Mouse (Mus musculus): ENCODE data around the gene Atcay.
"Not testable (repeated sequence)": the region's sequence is repeated elsewhere in the genome, so short reads cannot be mapped to it uniquely, and the experiment has no call there.

Gene Atcay

DNA sequence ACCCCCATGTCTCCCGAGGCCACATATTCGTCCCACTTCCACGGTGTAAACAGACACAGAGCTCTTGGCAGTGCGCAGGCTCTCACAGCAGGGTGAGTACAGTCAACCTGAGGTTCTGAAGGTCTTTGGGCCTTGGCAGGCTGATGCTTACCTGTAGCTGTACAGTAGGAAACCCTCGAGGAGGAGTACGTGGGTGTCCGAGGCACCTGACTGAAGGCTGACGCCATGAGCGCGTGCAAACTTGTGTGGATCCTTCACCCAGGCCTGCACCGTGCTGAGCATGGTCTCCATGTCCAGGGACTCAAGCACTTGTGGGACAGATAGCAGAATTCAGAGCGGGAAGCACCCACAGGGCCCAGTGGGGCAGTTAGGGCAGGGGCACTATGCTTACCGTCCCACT lies 30.5 kb downstream of the Atcay start:
- DNase-seq (ENCODE audit: extremely low spot score): no peak

GRCm38 (mm10) chr10:81198990-81199389 lies 31.6 kb downstream of the Atcay start:
- no peak for DNase-seq (ENCODE audit: extremely low spot score)

- peak; percentile 68 for DNase-seq (ENCODE audit: extremely low spot score)
Measured at GRCm38 (mm10) chr10:81198230-81198629, 32.4 kb downstream of the Atcay start.

- no peak for DNase-seq (ENCODE audit: extremely low spot score)
Measured at GRCm38 (mm10) chr10:81197305-81197704, 33.3 kb downstream of the Atcay start.

GRCm38 (mm10) chr10:81196470-81197065 lies 34.1 kb downstream of the Atcay start:
- DNase-seq (ENCODE audit: extremely low spot score): no peak

DNA sequence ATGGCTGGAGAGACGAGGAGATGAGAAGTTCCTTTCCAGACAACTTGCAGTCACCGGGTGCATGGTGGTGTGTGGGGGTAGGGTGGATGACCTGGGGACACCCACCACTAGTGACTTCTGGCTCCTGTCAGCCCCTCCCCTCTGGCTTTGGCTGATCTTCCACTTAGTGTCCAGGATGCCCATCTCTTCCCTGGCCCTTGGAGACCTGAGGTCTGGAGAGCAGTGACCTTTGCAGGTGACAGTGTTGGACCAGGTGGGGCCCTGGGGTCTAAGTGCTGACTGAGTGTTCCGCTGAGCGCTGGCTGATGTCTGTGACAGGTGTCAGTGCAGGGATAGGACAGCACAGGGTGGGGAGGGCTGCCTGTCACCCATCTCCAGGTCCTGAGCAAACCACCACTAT lies 35.3 kb downstream of the Atcay start:
- no peak for DNase-seq (ENCODE audit: extremely low spot score)

- DNase-seq (ENCODE audit: extremely low spot score): no peak
Measured at GRCm38 (mm10) chr10:81193991-81194774, 36.5 kb downstream of the Atcay start.

DNA sequence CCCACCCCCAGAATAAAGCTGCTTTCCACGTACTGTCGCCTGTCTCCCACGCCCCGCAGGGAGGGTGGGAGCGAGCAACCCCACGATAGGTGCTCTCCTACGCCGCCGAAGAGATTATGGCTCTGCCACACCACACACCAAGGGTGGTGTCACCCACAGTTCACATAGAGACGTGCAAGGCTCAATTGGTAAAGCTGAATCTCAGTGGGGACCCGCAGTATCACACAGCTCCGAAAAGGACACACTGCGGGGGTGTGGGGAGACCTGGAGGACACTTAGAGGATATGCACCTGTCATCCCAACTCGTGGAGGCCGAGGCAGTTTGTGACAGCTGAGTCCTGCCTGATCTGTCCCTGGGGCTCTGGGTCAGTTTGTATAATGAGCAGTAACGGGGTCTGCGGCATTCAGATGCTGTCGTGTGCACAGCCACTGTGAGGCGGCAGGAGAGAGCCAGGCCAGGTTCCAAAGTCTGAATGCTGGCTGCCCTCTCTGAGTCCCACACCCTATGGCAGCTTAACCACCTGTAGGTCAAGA lies 37.6 kb downstream of the Atcay start:
- no peak for DNase-seq (ENCODE audit: extremely low spot score)

DNA sequence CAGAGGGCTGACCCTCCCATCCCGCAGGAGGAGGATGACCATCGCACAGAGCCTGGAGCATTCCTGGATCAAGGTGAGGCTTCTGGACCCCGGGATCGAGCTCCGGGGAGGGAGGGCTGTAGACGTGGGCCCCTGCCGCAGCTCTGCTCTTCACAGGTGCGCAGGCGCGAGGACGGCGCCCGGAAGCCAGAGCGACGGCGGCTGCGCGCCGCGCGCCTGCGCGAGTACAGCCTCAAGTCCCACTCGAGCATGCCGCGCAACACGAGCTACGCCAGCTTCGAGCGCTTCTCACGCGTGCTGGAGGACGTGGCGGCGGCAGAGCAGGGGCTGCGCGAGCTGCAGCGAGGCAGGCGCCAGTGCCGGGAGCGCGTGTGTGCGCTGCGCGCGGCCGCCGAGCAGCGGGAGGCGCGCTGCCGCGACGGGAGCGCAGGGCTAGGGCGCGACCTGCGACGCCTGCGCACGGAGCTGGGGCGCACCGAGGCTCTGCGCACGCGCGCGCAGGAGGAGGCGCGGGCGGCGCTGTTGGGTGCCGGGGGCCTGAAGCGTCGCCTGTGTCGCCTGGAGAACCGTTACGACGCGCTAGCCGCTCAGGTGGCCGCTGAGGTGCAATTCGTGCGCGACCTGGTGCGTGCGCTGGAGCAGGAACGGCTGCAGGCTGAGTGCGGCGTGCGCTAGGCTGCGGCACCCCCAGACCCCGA lies 38.2 kb downstream of the Atcay start:
- DNase-seq (ENCODE audit: extremely low spot score): peak; percentile 81

GRCm38 (mm10) chr10:81191342-81191982 lies 39.2 kb downstream of the Atcay start:
- no peak for DNase-seq (ENCODE audit: extremely low spot score)

DNA sequence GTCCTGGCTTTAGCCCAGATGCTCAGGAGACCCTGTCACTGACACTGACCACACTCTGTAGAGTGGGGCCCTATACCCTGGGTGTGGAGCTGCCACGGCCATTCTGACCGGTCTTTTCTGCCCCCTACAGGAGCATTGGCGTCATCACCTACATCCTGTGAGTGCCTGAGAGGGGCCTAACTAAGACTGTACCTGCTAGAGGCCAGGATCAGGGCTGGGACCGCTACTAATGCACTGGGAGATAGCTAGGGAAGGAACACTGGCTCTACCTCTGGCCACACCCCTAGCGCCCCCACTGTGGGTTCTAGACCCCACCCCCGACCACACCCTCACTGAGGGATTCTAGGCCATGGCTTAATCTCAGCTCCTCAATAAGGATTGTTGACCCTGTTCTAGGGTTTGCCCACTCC lies 39.7 kb downstream of the Atcay start:
- DNase-seq (ENCODE audit: extremely low spot score): no peak

DNA sequence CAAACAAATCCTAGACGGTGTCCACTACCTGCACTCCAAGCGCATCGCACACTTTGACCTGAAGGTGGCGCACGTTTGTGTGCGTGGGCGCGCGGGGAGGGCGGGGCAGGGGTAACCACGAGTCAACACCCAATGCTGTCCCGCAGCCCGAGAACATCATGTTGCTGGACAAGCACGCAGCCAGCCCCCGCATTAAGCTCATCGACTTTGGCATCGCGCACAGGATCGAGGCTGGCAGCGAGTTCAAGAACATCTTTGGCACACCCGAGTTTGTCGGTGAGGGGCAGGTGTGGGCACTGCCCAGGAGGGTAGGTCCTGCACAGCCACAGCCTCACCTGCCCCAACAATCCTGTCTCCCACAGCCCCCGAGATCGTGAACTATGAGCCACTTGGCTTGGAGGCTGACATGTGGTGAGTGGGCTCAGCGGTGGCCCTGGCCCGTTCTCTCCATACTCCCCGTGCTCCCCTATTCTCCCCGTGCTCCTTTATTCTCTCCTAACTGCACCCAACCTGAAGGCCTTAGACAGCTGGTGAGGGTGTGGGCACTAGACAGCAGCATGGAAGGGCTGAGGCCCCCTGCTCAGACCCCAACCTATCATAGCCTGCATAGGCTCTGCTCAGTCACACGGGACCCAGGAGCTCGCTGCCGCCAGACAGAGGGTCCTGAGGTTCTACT lies 40.3 kb downstream of the Atcay start:
- no peak for DNase-seq (ENCODE audit: extremely low spot score)

DNA sequence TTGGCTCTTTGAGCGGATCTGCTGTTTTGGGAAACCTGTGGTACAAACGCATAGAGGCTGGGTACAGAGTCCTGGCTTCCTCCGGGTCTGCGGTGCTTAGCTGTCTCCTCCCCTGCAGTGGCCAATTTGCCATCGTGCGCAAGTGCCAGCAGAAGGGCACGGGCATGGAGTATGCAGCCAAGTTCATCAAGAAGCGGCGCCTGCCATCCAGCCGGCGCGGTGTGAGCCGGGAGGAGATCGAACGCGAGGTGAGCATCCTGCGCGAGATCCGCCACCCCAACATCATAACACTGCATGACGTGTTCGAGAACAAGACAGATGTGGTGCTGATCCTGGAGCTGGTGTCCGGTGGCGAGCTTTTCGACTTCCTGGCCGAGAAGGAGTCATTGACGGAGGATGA lies 40.8 kb downstream of the Atcay start:
- DNase-seq (ENCODE audit: extremely low spot score): no peak

GRCm38 (mm10) chr10:81187161-81187560 lies 43.5 kb downstream of the Atcay start:
- no peak for DNase-seq (ENCODE audit: extremely low spot score)

GRCm38 (mm10) chr10:81184765-81185164 lies 45.9 kb downstream of the Atcay start:
- DNase-seq (ENCODE audit: extremely low spot score): no peak

DNA sequence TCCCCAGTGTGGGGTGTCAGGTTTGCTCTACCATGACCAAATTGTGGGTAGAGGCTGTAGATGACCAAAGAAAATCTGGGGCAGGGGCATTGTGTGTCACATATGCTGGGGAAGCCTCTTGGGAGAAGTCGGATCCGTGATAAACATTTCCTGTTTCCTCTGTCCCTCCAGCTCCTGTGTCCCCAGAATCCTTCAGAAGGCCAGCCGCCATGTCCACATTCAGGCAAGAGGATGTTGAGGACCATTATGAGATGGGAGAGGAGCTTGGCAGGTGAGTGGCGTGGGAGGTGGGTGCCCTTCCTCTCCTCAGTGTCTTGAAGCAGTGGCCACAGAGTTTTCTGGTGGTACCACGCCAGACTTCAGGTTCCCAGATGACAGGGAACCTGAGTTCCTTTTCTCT lies 46.8 kb downstream of the Atcay start, which contains the start of gene 4930442H23Rik:
Gene 4930442H23Rik (minus strand): TSS at position 45 of the 400 bp plus-strand sequence.
- DNase-seq (ENCODE audit: extremely low spot score): no peak

DNA sequence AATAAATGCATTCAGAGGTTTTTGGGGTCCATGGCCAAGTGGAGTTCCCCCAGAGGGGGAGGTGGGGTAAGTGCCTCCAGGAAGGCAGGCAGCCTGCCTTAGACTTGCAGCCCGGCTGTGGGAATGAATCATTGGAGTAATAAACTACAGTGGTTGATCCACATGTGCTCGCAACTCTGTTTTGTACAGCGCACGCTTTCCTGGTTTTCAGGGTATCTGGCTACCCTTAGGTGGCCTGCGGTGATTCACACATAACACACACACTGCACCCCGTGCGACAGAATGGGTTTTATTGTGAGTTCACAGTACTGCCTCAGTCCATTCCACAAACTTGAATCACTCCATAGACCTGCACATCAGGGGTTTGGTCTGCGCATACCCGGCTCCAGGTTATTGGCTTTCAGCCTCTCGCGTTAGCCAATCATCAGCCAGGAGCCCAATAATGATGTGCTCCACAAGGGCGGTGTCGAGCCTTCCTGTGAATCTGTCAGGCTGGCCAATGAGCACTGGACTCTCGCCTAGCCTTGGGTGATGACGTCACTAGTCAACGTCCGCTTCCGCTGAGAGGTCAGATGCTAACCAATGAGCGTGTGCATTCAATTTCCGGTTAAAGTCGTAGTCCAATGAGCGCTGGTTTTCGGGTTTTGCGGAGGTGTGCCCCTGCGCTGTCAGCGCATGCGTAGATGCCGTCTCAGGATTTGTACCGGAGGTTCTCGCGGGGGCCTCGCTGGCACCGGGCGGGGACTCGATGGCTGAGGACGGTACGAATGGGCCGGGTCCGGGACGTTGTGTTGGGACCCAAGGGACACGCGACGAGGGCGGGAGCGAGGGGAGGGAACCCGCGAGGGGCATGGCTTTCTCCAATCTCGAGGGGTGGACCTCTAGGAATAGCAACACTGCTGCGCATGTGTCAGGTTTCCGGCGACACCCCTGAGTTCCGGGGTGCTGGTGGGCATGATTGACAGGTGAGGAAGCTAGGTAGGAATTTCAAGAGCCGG lies 48.0 kb downstream of the Atcay start, which contains the start of gene Dapk3:
Gene Dapk3 (plus strand): TSS at position 670 of the 998 bp plus-strand sequence.
- DNase-seq (ENCODE audit: extremely low spot score): peak; percentile 99

- DNase-seq (ENCODE audit: extremely low spot score): not testable (repeated sequence)
Measured at GRCm38 (mm10) chr10:81181860-81182259, 48.8 kb downstream of the Atcay start.

DNA sequence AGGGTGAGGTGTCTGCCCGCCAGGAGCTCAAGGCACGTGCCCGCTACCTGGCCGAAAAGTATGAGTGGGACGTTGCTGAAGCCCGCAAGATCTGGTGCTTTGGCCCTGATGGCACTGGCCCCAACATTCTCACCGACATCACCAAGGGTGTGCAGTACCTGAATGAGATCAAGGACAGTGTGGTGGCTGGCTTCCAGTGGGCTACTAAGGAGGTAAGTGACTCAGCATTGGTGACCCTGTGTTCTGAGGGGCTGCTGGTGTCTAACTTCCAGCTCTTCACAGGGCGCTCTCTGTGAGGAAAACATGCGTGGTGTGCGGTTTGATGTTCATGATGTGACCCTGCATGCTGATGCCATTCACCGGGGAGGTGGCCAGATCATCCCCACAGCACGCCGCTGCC lies 49.7 kb downstream of the Atcay start:
- no peak for DNase-seq (ENCODE audit: extremely low spot score)

Data from embryo, embryonic 9.5 days (tissue).